Mouse (Mus musculus): ENCODE measurements at regions not wholly inside any gene's neighbourhood (a gene's known extent, or its start where the extent isn't known, plus 50 kb on each side); places are given as distances from the start of the nearest gene placed in this dataset.

GRCm38 (mm10) chr5:41476001-41476400 lies 232.0 kb downstream of the Rab28 start:
- no peaks in the 10 kb centered on the region for H3K9me3 ChIP-seq (ENCODE audit: low read length)
- H3K4me2 ChIP-seq (replicated peaks; ENCODE audit: low read depth, low read length), result no peak overlapping the region
- no peak for DNase-seq (ENCODE audit: low spot score)
- H3K27ac ChIP-seq (ENCODE audit: low read length), result no peak overlapping the region
- H3K4me3 ChIP-seq (ENCODE audit: low read depth, low read length), result no peak overlapping the region
- no peak for ATAC-seq
- H3K4me1 ChIP-seq (ENCODE audit: insufficient read depth, low read depth, low read length), result no peaks in the 10 kb centered on the region
- no peaks in the 10 kb centered on the region for H3K36me3 ChIP-seq (ENCODE audit: insufficient read depth, low read length)
- no peaks in the 10 kb centered on the region for H3K27me3 ChIP-seq (replicated peaks; ENCODE audit: insufficient read depth, low read length)
- no peak overlapping the region for H3K9ac ChIP-seq (replicated peaks; ENCODE audit: low read depth)
- TF ChIP-seq CTCF (IDR thresholded peaks at IDR 0.05), result no peak
- TF ChIP-seq EP300 (IDR thresholded peaks at IDR 0.05), result no peak
- WGBS, result 56% methylated on average over 3 of the region's 3 CpGs

- no peak for ATAC-seq
- no peak overlapping the region for H3K9ac ChIP-seq (replicated peaks; ENCODE audit: low read depth)
- no peak for DNase-seq (ENCODE audit: low spot score)
- TF ChIP-seq CTCF (IDR thresholded peaks at IDR 0.05) (no peak), EP300 (IDR thresholded peaks at IDR 0.05) (no peak)
- no peaks in the 10 kb centered on the region for H3K36me3 ChIP-seq (ENCODE audit: insufficient read depth, low read length)
- H3K4me2 ChIP-seq (replicated peaks; ENCODE audit: low read depth, low read length), result no peak overlapping the region
- no peaks in the 10 kb centered on the region for H3K27me3 ChIP-seq (replicated peaks; ENCODE audit: insufficient read depth, low read length)
- WGBS, result 49% methylated on average over 2 of the region's 2 CpGs
- H3K4me3 ChIP-seq (ENCODE audit: low read depth, low read length), result no peak overlapping the region
- H3K4me1 ChIP-seq (ENCODE audit: insufficient read depth, low read depth, low read length), result no peaks in the 10 kb centered on the region
- H3K9me3 ChIP-seq (ENCODE audit: low read length), result no peaks in the 10 kb centered on the region
- H3K27ac ChIP-seq (ENCODE audit: low read length), result no peak overlapping the region
Observed at GRCm38 (mm10) chr5:41445512-41446005, 262.4 kb downstream of the Rab28 start.

- Histone ChIP-seq H3K9me3 (ENCODE audit: low read length) (no peaks in the 10 kb centered on the region), H3K9ac (replicated peaks; ENCODE audit: low read depth) (no peak overlapping the region), H3K4me3 (ENCODE audit: low read depth, low read length) (no peak overlapping the region), H3K4me2 (replicated peaks; ENCODE audit: low read depth, low read length) (no peak overlapping the region), H3K36me3 (ENCODE audit: insufficient read depth, low read length) (no peaks in the 10 kb centered on the region), H3K27me3 (replicated peaks; ENCODE audit: insufficient read depth, low read length) (no peaks in the 10 kb centered on the region), H3K27ac (ENCODE audit: low read length) (no peak overlapping the region), H3K4me1 (ENCODE audit: insufficient read depth, low read depth, low read length) (no peaks in the 10 kb centered on the region)
- no peak for ATAC-seq
- DNase-seq (ENCODE audit: low spot score), result no peak
- WGBS, result 74% methylated on average over 1 of the region's 1 CpGs
- TF ChIP-seq CTCF (IDR thresholded peaks at IDR 0.05) (no peak), EP300 (IDR thresholded peaks at IDR 0.05) (no peak)
Observed at GRCm38 (mm10) chr5:41441081-41441480, 266.9 kb downstream of the Rab28 start.

- TF ChIP-seq EP300 (IDR thresholded peaks at IDR 0.05) (no peak), CTCF (IDR thresholded peaks at IDR 0.05) (no peak)
- WGBS, result 60% methylated on average over 6 of the region's 6 CpGs
Observed at GRCm38 (mm10) chr5:41419121-41419874, 288.7 kb downstream of the Rab28 start.

GRCm38 (mm10) chr5:41409070-41409668 lies 298.8 kb downstream of the Rab28 start:
- no peak overlapping the region for H3K4me2 ChIP-seq (replicated peaks; ENCODE audit: low read depth, low read length)
- DNase-seq (ENCODE audit: low spot score) (no peak), ATAC-seq (no peak)
- no peak overlapping the region for H3K27ac ChIP-seq (ENCODE audit: low read length)
- TF ChIP-seq EP300 (IDR thresholded peaks at IDR 0.05) (no peak), CTCF (IDR thresholded peaks at IDR 0.05) (no peak)
- H3K36me3 ChIP-seq (ENCODE audit: insufficient read depth, low read length), result no peaks in the 10 kb centered on the region
- no peak overlapping the region for H3K4me3 ChIP-seq (ENCODE audit: low read depth, low read length)
- H3K4me1 ChIP-seq (ENCODE audit: insufficient read depth, low read depth, low read length), result no peaks in the 10 kb centered on the region
- WGBS, result 68% methylated on average over 6 of the region's 6 CpGs
- no peaks in the 10 kb centered on the region for H3K9me3 ChIP-seq (ENCODE audit: low read length)
- no peaks in the 10 kb centered on the region for H3K27me3 ChIP-seq (replicated peaks; ENCODE audit: insufficient read depth, low read length)
- H3K9ac ChIP-seq (replicated peaks; ENCODE audit: low read depth), result no peak overlapping the region

More at GRCm38 (mm10) chr5:41419121-41419874, 288.7 kb downstream of the Rab28 start:
- no peaks in the 10 kb centered on the region for H3K4me1 ChIP-seq (ENCODE audit: insufficient read depth, low read depth, low read length)
- H3K9ac ChIP-seq (replicated peaks; ENCODE audit: low read depth), result no peak overlapping the region
- H3K36me3 ChIP-seq (ENCODE audit: insufficient read depth, low read length), result no peaks in the 10 kb centered on the region
- H3K4me2 ChIP-seq (replicated peaks; ENCODE audit: low read depth, low read length), result no peak overlapping the region
- no peaks in the 10 kb centered on the region for H3K27me3 ChIP-seq (replicated peaks; ENCODE audit: insufficient read depth, low read length)
- H3K9me3 ChIP-seq (ENCODE audit: low read length), result no peaks in the 10 kb centered on the region
- ATAC-seq (no peak), DNase-seq (ENCODE audit: low spot score) (no peak)
- H3K27ac ChIP-seq (ENCODE audit: low read length), result no peak overlapping the region
- no peak overlapping the region for H3K4me3 ChIP-seq (ENCODE audit: low read depth, low read length)

GRCm38 (mm10) chr5:41392802-41393234 lies 315.1 kb downstream of the Rab28 start:
- 86% methylated on average over 14 of the region's 14 CpGs for WGBS
- no peaks in the 10 kb centered on the region for H3K27me3 ChIP-seq (replicated peaks; ENCODE audit: insufficient read depth, low read length)
- no peaks in the 10 kb centered on the region for H3K36me3 ChIP-seq (ENCODE audit: insufficient read depth, low read length)
- no peak overlapping the region for H3K4me2 ChIP-seq (replicated peaks; ENCODE audit: low read depth, low read length)
- H3K4me3 ChIP-seq (ENCODE audit: low read depth, low read length), result no peak overlapping the region
- TF ChIP-seq EP300 (IDR thresholded peaks at IDR 0.05) (no peak), CTCF (IDR thresholded peaks at IDR 0.05) (no peak)
- no peaks in the 10 kb centered on the region for H3K4me1 ChIP-seq (ENCODE audit: insufficient read depth, low read depth, low read length)
- H3K9ac ChIP-seq (replicated peaks; ENCODE audit: low read depth), result no peak overlapping the region
- no peaks in the 10 kb centered on the region for H3K9me3 ChIP-seq (ENCODE audit: low read length)
- no peak overlapping the region for H3K27ac ChIP-seq (ENCODE audit: low read length)
- no peak for ATAC-seq
- no peak for DNase-seq (ENCODE audit: low spot score)
